Mouse (Mus musculus): ENCODE measurements around the gene Nadk2.

Nadk2 gene

DNA sequence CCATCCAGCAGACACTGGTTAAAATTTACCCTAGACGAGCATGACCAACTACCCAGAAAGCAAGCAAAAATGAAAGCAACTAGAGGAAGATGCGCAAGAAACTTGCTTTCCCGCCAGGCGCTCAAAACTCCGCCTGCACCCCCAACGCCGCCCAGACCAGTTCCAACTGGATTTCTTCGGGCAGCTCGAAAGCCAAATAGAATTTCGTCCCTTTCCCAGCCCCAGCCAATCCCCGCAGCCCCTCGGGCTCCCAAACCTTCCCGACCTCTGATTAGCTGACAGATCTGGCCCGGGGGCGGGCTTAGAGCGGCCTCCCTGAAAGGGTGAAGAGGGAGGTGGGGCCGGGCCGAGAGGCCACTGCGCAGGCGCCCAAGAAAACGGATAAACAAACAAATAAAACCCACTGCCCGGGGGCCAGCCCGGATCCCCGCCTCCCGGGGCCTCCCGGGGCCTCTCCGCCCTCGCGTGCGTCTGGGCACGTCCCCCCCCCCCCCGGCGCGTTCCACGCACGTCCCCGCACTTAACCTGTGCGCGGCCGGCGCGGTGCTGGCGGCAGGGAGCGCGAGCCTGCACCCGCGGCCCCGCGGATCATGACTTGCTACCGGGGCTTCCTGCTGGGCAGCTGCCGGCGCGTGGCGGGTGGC lies at the start of gene Nadk2:
Gene Nadk2 (plus strand): TSS at position 349 of the 644 bp plus-strand sequence.
- DNase-seq, result peak; percentile 99 to 100

DNA sequence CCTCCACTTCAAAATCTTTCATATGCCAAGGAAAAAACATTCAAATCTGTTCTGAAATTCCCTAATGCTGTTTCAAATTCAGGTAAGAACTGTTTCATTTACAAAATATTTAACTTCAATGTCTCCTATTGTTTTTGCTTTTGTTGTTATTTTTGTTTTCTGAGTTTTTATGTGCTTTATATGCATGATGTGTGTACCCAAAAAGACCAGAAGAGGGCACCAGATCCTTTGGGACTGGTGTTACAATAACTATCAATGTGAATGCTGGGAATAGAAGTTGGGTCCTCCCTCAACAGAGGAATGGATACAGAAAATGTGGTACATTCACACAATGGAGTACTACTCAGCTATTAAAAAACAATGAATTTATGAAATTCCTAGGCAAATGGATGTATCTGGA lies 15.4 kb upstream of the Nadk2 start:
- DNase-seq, result no peak

DNA sequence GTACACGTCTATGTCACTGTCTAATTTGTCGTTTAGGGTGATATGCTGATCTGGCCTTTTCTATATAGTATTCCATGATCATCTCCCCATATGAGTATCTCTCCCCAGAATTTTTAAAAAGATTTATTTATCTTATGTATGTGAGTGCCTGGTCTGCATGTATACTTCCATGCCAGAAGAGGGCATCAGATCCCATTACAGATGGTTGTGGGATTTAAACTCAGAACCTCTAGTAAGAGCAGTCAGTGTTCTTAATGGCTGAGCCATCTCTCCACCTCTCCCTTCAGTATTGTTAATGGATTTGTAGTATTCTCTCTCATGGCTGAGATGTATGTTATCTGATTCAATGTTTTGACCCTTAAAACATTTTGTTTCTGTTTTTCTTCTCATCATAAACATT lies 11.2 kb upstream of the Nadk2 start:
- DNase-seq, result no peak

DNA sequence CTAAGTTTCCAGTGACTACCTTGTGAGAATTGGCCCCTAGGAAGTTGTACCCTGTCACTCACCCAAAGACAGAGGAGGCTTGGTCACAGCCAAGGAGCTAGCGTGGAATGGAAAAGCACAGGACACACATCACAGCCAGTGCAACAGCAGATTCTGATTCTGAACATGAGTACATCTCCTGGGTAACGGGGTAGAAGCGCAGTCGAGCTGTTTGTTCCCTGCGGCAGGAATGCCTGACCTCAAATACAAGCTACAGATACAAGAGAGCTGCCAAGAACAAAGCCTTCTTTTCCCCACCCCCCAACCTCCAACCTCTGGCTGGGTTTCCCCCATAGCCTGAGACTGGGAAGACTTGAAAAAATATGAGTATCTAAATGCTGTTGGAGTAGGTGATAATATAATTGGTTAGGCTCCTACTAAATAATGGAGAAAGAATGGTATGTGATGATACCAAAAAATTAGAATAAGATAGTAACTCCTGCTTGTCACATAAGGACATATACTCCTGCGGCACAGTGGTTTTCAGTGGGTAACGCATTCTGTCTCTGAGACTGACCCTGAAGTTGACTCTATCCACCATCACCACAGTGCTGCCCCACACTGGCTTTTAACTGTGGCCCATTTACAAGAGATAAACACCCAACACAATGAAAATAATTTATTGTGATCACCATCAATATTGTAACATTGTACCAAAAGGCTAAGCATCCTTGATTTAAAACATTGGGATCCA lies 9.7 kb upstream of the Nadk2 start:
- no peak for DNase-seq

DNA sequence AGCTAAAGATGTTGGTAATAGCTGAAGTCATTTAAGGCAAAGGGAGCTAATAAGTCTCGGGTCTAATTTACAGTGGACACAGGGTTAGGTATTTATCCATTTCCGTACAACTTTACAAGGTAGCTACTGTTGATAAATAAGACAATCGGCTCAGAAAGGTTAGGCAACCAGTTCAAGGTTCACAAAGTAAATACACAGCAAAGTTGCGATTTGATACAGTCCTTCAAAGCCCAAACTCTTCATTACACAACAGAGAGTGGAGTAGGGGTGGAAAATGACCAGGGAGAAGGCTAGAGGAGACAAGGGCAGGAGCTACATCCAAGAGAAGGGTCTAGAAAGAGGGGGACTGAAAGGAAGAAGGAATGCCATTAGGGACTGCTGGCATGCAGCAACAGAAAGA lies 2.2 kb upstream of the Nadk2 start:
- no peak for DNase-seq

DNA sequence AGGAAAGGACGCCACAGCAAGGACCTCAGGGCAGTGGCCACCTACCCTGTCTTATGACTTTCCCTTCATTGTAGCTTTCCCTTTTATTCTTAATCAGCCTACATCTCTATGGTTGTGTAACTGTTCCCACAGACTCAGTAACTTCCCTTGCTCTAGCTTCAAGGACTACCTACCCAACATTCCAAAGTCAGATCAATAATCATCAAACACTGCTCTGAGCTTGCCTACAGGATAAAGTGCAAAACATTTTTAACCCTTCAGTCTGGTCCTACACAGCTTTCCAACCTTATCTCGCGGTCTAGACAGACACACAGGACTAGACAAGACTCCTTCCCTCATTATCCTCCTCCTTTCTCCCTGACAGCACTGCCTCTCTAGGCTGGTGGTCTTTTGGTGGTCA lies 707 bp upstream of the Nadk2 start:
- DNase-seq, result no peak

DNA sequence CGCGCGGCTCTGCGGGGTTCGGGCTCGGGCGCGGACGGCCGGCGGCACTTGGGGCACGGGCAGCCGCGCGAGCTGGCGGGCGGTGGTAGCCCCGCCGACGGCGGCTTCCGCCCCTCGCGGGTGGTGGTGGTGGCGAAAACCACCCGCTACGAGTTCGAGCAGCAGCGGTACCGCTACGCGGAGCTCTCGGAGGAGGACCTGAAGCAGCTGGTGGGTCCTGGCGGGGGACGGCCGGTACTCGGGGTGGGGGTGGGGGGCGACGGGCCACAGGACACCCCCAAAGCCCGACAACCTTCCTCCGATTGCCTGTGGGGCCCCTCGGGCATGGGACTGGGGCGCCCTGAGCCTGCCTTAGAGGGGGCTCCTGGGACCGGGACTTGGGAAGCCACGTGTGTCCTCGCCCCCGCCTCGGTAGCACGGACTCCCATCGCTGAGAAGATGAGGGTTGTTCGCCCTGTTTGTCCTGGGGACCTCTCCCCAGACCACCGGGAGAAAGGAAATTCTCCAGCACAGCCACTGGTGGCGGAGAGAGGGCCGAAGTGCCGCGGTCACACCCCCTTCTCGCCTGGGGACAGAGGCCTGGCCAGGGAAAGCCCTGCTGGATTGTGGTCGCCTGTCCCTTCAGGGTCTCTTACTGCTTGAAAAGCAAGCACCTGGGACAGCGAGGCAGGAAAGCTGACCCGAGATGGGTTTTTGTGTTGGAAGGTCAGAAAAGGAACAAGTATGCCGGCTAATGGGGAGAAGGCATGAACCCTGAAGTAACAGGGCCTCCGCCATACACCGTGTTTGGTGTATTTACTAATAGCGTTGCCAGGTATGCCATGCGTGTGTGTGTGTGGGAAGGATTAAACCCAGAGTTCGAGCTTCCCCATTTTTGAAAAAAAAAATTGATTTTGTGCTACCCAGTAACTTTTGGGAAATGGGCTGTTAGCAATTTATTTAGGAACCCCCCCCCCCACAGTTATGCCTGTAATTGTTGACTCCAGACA lies 790 bp downstream of the Nadk2 start:
- peak; percentile 65 to 67 for DNase-seq

DNA sequence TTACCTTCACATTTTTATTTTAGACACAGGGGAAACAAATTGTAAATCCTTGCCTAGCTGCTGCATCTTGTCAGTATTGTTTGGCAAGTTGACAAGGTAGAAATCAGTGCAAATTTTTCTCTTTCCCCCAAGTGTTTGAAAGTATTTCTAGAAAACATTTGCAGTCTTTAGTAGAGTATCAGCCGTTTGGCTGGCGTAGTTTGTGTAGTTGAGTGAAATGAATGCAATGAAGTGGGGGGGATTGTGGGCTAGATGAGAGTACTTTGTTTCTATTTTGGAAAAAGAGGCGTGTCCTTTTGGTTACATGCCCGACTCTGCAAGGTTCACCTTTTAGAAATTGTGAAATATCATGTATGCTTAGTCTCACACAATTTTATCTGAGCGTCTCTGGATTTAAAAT lies 1.6 kb downstream of the Nadk2 start:
- peak in 1 of 2 experiments; percentile 24 for DNase-seq

DNA sequence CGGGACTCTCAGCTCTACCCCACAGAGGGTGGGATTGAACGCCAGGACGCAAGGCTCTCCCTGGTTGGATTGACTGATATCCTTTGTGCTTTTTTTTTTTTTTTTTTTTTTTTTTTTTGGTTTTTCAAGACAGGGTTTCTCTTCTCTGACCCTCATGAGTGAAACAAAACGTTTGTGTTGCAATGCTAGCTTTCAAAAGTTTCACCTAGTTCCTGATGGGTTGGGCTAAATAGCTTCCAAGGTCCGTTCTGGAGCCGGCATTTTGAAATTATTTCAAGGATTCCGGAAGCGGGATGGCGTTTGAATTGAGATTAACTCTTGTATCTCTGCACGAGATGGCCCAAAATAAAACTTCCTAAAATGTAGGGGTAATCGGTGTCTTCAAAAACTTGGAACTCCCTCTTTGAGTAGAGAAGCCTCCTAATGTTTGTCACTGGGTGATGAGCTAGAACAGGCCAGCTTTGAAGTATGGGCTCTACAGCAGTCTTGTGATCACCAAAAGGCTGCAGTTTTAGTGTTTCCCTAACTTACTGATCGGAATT lies 2.1 kb downstream of the Nadk2 start:
- no peak for DNase-seq

DNA sequence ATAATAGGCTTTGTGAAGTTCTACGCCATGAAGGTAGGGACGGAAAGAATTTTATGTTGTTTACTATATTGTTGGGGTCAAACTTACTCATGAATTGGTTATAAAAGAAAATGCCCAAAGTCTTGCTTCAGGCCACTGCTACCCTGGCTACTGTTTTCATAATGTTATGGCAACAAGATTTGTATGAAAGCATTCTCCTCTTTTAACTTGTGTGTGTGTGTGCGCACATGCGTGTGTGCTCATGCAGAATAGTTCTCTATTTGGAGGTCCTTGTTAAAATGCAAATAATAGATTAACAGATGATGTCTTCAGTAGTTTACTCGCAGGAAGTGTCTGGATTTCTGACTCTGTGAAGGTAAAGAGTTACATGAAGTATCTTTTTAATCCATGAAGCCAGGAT lies 2.6 kb downstream of the Nadk2 start:
- no peak for DNase-seq

DNA sequence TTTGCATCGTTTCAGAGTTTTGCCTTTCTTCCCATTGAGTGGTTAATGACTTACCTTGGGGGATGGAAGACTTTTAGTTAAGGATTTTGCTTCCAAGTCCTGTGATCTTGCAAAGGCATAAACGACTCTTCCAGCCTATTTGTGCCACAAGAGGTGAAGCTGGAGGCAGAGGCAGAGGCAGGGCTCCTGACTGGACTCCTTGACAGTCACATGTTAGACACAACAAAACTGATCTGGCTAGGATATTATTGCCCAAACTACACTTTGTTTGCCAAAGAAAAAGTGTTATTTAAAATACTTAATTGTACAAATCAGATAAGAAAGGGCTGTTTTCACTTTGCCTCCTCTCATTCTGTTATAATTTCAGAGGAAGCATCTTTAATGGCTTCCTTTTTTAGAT lies 3.1 kb downstream of the Nadk2 start:
- DNase-seq, result no peak

DNA sequence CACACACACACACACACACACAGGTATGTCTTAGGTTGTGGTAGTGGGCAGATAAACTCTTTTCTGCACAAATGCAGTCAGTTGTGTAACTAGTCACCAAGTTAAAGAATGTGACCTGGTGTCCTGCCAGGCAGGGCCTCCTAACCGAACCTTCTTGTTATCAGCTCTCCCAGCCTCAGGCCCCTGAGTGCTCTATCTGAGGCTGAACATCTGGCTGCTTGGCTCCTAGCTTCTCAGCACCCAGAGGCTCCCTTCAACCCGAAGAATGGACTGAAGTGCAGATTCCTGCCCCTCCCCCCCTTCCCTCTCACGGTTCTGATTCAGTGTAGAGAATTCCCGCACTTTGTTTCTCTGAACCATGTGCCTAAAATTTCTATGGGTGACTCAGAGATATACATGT lies 3.6 kb downstream of the Nadk2 start:
- DNase-seq, result peak; percentile 20 to 43

DNA sequence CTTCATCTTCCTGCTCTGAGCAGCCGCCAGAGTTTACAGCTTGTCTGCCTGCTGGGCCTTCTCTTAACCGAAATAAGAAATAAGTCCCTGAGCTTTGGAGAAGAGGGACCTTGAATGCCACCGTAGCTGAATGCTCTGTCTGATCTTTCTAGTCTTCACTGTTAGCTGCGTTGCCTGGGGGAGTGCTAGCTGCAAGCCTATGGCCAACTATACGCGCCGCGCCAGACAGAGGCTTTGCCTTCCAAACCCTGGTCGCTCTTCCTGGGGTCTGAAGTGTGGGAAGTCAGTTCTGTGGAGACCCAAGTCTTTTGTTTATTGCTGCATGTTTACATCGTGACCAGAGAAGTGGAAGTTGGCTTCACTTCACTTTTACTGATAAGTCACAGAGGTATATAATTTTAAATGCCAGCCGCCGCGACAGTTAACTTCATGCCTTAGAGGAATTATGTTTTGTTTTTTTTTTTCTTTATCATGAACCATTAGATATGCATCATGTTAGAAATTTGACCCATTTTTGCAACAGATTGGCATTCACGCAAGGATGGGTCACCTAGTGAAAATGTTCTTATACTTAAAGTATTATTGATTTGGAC lies 4.6 kb downstream of the Nadk2 start:
- DNase-seq, result no peak

DNA sequence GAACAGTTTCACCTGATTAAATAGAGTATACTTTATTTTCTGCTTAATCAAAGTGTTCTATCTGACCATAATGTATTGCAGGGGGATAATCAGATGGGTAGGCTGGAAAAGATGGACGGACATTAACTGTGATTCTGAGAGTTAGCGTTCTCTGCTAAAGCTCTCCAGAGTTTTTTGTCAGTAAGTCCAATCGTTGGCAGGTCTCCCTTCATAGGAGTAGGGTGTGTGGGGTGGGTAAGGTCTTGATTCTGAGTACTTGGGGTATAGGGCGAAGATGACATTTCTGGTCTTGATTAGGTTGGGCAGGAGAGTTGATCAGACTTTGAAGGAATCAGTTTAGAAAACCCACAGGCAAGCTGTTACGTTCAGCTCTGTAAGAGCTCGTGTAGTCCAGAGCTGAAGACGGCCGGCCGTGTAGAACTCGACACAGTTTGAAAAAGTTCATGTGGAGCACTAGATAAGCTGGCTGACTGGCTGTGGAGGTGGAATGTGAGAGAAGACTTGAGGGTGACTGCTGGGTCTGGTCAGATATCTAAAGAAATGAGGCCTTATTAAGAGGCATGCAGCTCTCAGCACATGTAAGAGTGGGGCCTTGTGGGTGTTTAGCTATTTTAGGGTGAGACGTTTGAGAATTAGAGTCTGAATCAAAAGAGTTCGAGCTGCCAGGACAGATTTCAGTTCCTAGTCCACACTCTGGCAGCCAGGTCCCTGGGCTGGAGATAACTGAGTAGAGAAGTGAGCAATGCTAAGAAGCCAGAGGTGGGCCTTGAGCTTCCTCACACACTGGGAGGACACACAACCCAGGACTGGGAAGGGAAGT lies 7.6 kb downstream of the Nadk2 start:
- DNase-seq, result no peak

DNA sequence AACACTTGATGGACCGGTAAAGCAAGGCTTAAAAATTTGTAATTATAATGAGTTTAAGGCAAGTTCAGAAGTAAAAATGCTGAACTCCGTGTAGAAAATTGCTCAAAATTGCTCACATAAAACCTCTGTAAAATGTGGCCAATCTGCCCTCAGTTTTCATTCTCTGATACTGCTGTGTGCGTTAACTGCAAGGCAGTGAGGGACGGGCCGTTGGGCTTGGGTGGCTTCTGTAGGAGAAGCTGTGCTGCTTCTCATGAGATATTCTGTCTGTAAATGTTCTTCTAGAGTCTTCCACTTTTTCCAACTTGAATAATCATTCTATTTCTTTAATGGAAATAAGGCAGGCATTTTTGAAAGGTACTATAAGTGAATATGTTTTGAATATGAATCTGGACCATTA lies 8.6 kb downstream of the Nadk2 start:
- no peak for DNase-seq

DNA sequence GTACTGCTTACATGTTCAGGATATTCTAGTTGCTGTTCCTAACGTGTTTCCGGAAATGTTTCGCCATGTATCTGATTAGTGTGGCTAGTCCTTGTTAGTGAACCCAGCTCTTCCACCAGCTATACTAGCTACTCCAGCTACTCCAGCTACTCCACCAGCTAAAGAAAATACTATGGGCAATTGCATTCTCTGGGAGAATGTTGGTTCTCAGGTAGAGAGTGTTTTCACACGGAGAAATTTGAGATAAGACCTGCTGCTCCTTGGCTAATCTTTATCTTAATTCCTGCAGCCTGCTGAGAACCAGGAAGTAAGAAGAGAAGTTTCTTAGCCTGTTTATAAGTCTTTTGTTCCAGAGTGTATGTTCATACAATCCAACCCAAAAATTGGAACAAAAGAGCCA lies 9.1 kb downstream of the Nadk2 start:
- no peak for DNase-seq

DNA sequence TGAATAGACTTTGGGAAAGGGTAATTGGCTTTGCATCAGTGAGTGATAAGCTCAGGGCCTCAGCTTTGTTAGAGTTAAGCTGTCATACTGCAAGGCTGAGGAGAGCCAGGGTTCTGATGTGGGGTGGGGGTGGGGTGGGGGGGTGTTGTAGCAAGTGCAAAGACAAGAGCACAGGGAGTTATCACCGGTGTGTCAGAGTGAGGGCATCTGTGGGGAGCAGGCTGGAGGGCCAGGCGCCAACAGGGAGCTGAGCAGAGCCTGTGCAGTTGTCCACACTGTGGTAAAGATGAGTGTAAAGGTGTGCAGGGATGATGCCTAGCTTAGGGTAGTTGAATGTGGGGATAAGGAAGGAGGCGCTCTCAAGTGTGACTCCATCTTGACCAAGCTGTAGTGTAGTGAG lies 10.2 kb downstream of the Nadk2 start:
- DNase-seq, result no peak

DNA sequence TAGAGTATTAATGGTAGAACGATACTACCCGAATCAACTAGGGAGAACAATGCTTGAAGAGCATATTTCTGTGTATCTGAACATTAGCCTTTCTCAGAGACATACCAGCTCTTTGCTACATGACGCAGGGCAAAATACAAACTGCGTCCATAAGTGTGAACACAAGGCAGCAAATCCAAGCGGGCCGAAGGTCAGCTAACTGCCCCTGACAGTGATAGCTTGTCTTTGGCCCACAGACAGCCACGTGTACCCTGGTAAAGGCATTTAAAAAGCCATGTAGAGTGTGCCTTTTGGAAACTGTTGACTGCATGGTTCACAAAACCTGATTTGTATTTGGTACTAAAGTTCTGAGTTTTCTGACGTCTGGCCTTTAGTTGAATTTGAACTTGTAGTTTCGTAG lies 11.7 kb downstream of the Nadk2 start:
- DNase-seq, result no peak

DNA sequence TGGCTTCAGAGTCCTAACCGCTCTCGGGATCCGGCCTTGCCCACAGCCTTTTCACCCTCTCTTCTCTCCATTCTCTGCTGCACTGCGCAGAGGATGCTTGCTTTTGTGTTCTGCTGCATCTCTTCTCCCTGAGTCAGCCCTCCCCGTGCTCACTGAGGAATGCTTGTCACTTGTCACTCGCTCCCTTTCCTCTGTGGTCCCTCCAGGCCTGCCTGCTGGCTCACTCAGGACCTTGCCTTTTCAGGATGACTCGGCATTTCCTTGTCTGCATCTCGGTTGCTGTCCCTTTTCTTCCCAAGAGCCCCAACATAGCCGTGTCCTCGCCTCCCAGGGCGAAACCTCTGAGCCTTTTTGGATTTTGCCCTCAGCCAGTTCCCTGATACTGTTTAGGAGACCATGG lies 15.8 kb downstream of the Nadk2 start:
- DNase-seq, result no peak

DNA sequence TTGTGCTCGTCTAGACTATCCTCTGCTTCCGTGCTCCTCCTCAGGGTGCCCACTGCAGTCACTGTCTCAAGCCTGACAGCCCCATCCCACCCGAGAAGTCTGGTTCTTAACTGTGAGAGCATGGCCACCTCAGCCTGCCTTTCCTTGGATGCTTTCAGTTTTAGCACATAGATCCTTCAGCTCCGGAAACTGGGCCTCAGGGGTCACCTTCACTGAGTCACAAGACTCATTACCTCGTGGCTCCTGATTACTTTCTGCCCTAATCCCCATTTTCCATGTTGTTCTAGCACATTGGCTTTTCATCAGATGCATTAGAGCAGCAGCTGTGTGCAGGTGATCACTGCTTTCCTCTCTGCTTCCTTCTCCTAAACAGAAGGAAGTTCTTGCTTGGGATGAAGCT lies 16.4 kb downstream of the Nadk2 start:
- no peak for DNase-seq

DNA sequence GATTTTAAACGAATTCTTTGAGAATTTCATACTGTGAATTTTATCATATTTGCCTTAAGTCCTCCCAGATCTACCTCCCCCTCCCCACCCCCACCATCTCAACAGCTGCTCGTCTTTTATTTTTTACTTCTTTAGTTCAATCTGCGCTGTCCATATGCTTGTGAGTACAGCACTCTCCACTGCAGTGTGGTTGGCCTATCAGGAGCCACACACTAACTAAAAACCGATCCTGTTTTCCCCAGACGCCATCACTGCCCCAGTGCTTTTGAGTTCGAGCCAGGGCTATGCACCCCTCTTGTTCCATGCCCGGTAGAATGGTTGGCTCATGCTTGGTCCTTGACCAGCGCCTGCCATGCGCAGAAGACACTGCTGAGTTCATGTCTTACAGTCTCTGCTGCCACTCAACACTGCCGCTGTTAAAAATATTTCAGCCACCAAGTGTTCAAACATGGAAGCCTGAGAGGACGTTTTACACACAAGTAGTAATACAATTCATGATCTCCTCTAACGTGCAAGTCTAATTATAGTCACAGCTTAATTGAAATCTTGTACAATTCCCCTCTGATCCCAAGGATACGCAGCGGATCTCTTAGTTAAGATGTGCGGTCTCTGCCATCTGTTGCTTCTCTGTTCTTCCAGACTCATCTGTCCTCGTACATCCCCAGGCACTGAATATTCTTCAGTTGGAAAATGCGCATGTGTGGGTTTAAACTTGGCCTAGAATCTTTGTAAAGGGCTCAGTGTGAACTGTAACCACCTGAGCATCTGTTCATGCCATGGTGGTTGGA lies 17.0 kb downstream of the Nadk2 start:
- DNase-seq, result no peak
